Mouse (Mus musculus) lung, adult 2 months (tissue): ENCODE measurements around the gene Cacna1h.

ENCODE experiments used
- CTCF ChIP-seq: fragments of 200-500 bp; IDR thresholded peaks from 2 replicates; pipeline ENCODE4 v1.5.1; 2011; ENCODE audit warnings: mild to moderate bottlenecking, low read length, control low read depth; ENCODE audit not compliant: insufficient read depth
- POLR2A ChIP-seq: fragments of 200-500 bp; IDR thresholded peaks from 2 replicates; pipeline ENCODE4 v1.6.1; 2011; ENCODE audit warnings: low read depth, mild to moderate bottlenecking, control low read depth, low read length, borderline replicate concordance; ENCODE audit errors: extremely low read depth

DNA sequence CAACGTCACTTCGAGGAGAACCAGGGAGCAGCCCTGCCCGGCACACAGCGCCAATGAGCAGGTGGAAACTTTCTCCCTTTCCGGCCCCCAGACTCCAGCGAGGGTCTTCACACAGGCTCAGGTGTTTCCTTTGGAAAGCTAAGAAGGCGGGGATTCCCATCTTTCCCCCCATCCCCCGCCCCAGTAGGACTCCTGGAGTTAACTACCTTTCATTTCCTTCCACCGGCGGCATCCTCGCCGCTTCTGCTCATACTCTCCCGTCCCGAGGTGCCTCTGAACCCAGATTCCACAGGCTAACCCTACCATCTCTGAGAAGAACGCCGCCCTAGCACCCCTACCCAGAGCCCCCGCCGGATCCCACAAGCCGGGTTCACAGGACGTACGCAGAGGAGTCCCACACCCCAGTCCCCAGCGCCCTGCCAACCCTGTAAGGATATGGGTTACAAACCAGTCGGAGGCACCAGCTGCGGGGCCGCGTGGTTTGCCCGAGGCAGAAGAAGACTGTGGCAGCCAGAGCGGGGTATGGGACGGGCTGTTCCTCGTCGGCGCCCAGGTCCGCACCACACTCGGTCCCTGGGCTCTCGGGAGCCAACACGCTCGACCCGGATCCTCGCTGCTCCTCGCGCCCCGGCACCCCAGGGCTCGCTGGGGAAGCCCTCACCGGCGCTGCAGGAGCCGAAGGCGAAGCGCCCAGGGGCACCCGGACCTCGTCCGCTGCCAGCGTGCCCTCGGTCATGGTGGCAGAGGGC, 976 bp downstream of the Cacna1h start:
- TF ChIP-seq CTCF (no peak), POLR2A (no peak)
